Mouse (Mus musculus) CH12.LX (cell line): ENCODE measurements around the gene Cactin.

Source experiments
- CHD1 ChIP-seq: IDR thresholded peaks from 2 replicates; pipeline ENCODE4 v1.6.1; 2012; ENCODE audit warnings: low read depth, low read length, improper control_type of control experiment, inconsistent platforms
- CHD2 ChIP-seq: IDR thresholded peaks from 2 replicates; pipeline ENCODE4 v1.6.1; 2011; ENCODE audit warnings: low read length, improper control_type of control experiment
- CTCF ChIP-seq, 2 experiments: IDR thresholded peaks in 1 of 2; conservative IDR thresholded peaks in 1 of 2; 2 replicates each; pipeline ENCODE4 v1.5.1; 2011 to 2012; ENCODE audit warnings: low read depth in 2 of 2, low read length in 2 of 2, improper control_type of control experiment in 1 of 2, inconsistent platforms in 1 of 2, mild to moderate bottlenecking in 1 of 2, moderate library complexity in 1 of 2
- EP300 ChIP-seq: IDR thresholded peaks from 2 replicates; pipeline ENCODE4 v1.6.1; 2011; ENCODE audit warnings: low read length, improper control_type of control experiment
- ETS1 ChIP-seq: conservative IDR thresholded peaks from 2 replicates; pipeline ENCODE4 v1.6.1; 2012; ENCODE audit warnings: low read depth, mild to moderate bottlenecking, inconsistent platforms, low read length, improper control_type of control experiment, moderate library complexity
- MEF2A ChIP-seq: IDR thresholded peaks from 2 replicates; pipeline ENCODE4 v1.6.1; 2014; ENCODE audit warnings: low read depth, mild to moderate bottlenecking, inconsistent platforms, low read length, improper control_type of control experiment, borderline replicate concordance

- TF ChIP-seq CHD2, result peak; percentile 9; the same call in 1 of the 2 replicates
- TF ChIP-seq CTCF (conservative IDR thresholded peaks at IDR 0.05 in 1 of 2, IDR thresholded peaks at IDR 0.05 in 1 of 2; ENCODE audit: low read depth in 2 of 2, low read length in 2 of 2), result no peak
- peak; percentile 41; the same call in 1 of the 2 replicates for TF ChIP-seq MEF2A
- TF ChIP-seq ETS1, result peak; percentile 90
- no peak for TF ChIP-seq CHD1
- peak; percentile 72 for TF ChIP-seq EP300
These were observed 23.7 kb upstream of the Cactin start for GRCm38 (mm10) chr10:81297246-81297645.
